Mouse (Mus musculus) thymus, adult 2 months (tissue): ENCODE measurements around the gene Shisal2a.

Experiments used
- CTCF ChIP-seq: fragments of 200-500 bp; IDR thresholded peaks from 2 replicates; pipeline ENCODE4 v1.5.1; 2012; ENCODE audit warnings: mild to moderate bottlenecking, control low read depth, low read length, moderate library complexity, borderline replicate concordance; ENCODE audit not compliant: control insufficient read depth, poor library complexity, insufficient read depth; ENCODE audit errors: extremely low read depth
- POLR2A ChIP-seq: fragments of 200-500 bp; IDR thresholded peaks from 2 replicates; pipeline ENCODE4 v1.6.1; 2012; ENCODE audit warnings: mild to moderate bottlenecking, low read length, control low read depth, moderate library complexity; ENCODE audit not compliant: control insufficient read depth, poor library complexity, insufficient read depth; ENCODE audit errors: extremely low read depth

- no peak for TF ChIP-seq POLR2A
- no peak for TF ChIP-seq CTCF
Measured at GRCm38 (mm10) chr4:108371421-108371820, 11.7 kb downstream of the Shisal2a start.
